Mouse (Mus musculus) lung, postnatal 25 days (tissue): ENCODE results near the gene Shroom2.

Experiments used
- DNase-seq: peaks from one replicate; pipeline ENCODE4 v3.0.0; 2022; ENCODE audit warnings: low spot score

Shroom2 gene

DNA sequence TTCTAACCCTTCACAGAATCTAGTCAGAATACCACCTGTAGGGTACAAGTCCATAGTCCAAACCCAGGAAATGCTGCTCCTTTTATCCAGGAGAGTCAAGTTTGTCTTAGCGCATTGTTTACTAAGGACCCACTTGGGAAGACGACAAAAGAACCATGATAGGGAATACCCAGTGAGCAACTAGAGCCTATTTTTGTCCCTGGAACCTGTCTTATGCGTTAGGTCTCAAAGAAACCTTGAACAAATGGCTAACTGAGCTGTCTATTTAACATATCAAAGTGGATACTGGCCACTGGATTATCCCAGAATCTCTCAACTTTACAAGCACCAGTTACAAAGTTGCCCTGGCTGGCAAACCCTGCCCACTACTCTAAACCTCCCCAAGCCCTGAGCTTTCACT lies 67.6 kb downstream of the Shroom2 start:
- DNase-seq, result no peak

DNA sequence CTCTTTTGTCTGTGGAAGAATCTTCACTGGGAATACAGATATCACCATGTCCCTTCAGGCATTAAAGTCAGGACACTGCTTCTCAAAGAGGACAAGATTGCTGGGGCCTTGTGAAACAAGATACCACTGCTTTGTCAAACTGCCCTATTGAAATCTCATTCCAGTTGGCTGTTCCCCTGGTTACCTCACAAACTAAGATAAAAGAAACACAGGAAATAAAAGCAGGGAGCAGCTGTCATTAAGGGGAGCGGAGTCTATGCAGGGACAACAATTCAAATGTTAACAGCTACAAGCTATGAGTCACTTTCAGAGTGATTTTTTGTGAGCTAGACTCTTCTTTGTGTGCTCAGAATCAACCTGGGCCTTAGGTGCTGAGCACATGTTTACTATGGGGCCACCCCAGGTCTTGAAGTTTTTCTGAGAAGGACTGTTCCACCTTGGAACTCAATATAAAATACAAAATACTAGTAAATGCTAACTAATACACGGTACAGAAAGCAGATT lies 78.4 kb downstream of the Shroom2 start:
- DNase-seq, result no peak

DNA sequence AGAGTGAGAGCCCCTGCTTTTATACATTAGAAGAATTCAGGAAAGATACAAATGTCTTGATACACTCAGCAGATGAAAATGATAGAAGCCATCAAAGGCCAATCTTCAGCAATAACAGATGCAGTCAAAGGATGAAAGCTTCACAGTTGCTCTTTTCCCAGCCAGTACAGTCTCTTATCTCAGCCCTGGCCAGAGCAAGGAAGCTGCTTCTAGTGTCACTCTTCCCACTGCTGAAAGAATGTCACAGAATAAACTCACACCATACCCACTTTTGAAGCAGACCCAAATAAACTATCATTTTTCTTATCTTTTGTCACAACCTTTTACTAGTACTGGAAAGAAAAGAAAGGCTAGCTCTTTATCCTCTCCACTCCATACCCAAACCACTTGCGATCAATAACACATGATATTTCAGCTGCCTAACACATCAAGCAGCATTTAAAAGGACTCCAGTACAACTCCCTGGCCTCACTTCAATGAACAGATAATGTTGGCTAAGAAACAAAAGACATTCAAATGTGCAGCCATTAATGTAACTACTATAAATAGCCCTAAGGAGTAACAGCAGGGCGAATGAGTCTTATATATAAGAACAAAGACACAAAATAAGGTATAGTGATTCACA lies 90.0 kb downstream of the Shroom2 start:
- no peak for DNase-seq

DNA sequence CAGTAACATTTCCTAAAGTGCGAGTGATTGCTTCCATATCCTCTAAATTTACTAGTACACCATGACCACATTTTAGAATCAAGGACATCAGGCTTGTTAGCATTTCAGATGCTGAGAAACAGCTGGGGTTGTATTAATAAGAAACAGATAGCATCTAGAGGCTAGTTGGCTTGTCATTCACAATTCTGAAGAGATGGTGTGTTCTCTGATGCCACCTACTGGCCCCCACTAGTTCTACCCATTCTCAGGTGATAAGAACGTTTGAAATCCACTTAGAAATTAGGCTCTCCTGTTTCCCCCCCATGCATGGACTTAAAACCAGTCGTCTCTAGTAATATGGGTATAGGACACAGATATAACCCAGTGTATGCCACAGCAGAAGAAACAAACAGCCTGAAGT lies 92.9 kb downstream of the Shroom2 start:
- DNase-seq, result peak; percentile 12

DNA sequence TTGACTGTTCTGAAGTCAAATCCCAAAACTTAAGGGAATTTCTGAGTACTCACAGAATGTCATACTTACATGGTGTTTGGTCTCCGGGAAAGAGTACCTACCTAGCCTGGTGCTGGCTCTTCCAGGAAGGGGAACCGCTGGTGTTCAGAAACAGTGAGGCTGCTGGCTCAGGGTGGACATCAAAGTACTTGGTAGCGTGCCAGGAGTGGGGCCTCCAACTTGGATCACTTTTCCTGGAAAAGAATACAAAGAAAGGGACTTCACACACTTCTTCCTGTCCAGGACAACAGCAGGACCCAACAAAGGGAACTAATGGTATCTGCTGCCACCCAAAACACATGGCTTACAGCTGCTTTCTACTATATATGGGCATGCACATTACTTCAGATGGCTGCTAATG lies 95.8 kb downstream of the Shroom2 start:
- DNase-seq, result no peak

DNA sequence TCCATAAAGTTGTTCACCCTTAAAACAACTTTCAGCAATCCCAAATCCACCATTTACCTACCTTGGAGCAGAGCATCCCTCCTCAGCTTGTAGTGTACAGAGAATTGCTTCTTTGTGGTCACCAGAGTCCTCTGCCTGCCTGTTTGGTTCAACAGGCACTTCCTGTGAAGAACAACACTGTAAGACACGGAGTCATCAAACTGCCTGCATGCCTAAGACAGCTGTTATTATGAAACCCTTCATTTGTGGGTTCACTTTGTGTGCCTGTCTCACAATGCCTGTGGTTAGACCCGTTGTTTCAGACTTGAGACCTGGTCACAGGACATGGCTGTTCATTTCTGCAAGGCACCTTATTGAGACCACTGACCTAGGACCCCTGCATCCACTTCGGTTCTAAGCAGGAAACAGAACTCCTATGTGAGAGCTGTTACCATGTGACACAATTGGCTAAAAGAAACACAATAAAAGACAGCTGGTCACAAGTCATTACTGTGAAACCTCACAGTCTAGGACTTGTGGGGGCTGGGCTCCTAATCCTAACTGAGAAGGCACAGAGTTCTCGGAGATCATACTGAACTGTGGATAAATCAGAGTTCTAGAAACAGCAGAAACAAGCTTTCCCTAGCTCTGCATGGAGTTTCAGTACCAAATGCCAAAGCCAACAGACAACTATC lies 111.8 kb downstream of the Shroom2 start:
- no peak for DNase-seq

DNA sequence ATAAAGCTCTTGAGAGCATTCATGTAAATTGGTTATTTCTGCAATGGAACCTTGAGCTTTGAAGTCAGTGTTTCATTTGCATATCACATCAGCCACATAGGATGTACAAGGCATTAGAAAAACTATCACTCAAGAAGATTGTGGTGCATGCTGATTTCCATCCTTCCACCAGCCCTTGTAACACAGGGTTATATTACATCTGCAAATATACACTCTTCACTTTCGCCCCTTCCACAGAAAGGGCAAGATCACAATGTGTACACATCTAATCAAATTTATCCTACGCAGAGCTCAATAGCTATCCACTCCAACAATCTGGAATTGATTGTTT lies 112.7 kb downstream of the Shroom2 start:
- DNase-seq, result no peak

DNA sequence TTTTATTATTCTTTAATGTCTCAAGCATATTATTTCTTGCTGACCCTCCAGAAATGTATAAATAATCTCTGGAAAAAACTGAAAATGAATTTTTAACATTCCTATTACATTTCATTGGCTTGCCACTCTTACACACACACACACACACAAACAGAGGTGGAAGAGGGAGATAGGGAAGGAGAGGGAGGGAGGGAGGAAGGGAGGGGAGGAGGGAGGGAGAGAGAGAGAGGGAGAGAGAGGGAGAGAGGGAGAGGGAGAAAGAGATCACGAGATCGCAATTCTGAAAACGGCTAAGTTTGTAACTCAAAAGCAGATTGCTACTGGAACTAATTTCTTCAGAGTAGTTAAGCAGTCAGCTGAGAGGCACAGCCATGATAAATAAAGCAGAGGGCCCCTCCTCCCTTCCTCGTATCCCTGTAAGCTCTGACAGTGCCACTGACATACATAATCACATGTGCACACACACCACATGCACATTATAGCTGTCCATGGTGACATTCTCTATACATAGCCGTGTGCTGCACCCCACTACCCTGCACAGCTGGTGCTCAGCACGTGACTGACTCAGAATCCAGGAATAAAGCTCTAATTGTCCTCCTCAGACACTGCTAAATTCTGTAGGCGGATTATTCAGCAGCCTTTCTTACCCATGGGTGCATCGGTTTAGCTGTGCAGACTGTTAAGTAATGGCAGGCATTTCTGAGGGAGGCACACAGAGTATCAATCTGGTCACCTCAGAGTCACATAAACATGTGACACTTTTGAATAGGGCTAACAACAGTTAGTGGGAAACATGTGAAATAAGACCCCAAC lies 113.3 kb downstream of the Shroom2 start:
- DNase-seq, result no peak

DNA sequence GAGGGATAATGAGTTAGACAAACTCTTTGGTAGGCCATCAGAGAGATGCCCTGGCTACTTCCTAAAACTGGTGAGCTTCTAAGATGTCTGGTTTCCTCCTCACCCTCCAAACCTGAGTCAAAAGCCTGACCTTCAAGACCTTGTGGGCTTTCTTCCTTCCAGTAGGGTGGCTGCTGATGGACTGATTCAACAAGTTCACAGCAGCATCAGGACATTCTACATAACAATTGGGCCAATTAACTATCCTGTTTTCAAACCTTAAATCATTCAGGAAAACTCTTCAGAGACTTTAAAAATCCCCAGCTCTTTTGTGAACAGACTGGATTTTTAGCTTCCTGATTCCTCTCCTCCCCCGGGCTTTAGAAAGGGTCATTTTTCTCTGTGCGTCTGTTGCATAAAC lies 116.6 kb downstream of the Shroom2 start:
- no peak for DNase-seq

DNA sequence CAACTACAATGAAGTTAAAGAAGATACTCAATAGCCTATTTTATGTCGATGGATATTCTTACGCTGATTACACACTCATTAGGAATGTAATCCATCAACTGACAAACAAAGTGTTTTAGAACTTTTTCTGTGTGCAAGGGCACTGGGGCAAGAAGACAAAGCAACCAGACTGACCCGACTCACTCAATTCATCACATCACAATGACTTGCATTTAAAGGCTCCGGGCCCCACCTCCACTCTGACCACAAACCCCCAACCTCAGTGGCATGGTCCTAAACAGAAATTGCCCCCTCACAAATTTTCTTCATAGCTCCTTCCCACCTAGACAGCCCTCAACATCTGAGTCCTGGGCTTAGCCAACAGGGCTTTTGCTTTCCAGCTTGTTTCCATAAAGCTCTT lies 124.4 kb downstream of the Shroom2 start:
- no peak for DNase-seq

DNA sequence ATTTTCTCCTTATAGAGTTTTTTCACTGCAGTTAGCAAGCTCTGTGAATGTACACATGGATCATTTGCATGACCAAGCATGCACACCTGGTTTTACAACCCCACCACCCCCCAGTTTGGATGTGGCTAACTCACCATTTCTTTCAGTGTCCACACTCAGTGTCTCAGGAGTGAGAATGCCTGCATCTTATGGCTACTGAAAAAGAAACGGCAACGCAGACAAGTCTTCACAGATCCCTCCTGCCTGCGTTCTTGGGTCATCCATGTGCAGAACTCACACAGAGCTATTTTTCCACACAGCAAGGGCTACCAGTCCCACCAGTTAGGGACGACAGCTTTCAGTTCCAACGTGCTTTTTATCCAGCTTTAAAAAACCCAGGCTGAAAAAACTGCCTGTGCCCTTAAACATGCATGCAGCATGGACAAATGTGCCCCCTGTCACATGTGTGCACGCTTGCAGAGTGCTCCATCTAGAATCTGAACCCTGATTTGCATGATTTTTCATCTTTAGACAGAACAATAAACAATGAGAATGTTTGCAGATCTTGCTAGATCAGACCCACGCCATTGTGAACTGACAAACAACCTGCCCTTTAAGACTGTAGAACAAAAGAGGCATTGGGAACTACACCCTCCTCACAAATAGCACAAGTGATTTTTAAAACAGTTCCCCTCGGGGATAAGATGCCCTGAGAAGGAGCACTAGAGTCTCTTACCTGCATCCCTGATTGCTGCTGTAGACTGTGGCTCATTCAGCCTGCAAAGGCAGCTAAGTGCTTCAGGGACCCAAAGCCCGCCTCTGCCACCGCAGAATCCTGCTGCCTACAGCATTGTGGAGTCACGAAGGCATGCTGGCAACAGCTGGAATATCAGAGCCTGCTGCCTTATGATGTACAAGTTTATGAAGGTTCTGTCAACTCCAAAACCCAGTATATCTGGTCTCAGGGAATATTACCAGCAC lies 125.3 kb downstream of the Shroom2 start:
- no peak for DNase-seq

DNA sequence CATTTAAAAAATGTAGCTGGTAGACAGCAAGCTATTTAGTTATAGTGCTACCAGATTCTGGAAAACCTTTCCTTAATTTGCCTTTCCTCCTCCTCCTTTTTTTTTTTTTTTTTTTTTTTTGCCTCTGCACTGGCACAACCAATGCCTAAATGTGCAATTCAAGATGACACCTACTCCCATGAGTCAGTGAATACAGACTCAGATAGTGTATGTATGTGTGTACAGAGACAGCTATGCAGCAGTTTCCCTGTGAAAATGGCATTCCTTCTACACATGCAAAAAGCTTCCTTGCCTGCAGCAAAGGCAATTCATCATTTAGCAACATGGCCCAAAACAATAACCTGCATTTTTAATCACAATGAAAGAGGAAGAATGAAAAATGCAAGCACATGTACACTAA lies 126.1 kb downstream of the Shroom2 start:
- no peak for DNase-seq

DNA sequence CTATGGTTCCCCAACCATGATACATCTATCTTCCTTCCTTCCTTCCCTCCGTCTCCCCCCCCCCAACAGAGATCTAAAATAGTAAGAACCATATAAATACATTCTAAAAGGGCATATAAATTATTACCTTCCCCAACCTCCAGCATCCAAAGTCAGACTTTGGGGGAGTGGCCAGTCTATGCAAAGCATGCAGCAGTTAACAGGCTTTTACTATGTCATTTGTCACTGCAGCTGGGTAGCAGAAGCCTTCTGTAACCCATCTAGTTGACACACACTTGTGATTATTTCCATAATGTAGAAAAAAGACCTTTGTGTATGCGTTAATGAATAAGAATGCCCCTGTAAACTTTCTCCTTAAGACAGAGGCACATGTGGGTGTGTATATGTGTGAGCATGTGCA lies 126.6 kb downstream of the Shroom2 start:
- DNase-seq, result no peak

DNA sequence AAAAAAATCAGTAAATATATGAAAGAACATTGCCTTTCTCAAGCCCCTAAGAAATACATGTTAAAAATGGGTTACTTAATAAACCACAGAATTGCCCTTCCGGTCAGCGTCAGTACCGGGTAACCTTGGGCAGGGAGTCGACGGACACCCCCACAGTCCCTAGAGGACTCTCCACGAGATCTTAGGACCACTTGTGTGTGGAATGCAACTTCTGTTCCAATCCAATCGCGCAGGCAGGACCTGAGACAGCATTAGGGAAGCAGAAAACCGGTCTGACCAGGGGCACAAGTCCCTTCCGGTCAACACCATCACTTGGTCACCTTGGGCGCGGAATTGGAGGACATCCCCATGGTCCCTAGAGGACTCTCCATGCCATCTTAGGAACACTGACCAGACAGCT lies 133.9 kb downstream of the Shroom2 start:
- peak; percentile 72 for DNase-seq

DNA sequence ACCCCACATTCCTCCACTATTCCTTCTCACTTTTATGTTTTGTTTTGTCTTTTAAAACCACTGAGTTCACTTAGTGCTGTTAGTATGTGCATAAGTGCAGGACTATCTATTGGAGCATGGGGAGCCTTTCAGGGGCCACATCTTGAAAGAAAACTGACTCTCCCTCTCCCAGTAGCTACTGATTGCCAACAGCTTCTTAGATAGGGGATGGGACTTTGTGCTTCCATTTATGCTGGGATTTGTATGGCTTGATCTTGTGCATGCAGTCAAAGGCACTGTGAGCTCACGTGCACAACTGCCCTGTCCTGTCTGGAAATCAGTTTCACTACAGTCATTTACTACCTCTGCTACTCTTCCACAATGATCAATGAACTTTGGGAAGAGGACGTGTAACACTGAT lies 147.9 kb downstream of the Shroom2 start:
- DNase-seq, result no peak

DNA sequence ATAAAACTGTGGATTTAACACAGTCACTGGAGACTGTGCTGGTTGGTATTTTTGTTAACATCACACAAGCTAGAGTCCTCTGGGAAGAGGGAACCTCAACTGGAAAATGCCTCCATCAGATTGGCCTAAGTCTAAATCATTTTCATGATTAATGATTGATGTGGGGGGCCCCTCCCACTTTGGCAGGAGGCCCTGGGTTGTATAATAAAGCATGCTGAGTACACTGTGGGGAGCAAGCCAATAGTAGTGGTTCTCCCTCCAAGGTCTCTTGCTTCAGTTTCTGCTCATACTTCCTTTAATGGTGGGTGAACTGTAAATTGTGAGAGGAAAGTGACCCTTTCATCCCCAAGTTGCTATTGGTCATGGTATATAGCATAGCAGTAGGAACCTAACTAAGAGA lies 148.3 kb downstream of the Shroom2 start:
- no peak for DNase-seq

DNA sequence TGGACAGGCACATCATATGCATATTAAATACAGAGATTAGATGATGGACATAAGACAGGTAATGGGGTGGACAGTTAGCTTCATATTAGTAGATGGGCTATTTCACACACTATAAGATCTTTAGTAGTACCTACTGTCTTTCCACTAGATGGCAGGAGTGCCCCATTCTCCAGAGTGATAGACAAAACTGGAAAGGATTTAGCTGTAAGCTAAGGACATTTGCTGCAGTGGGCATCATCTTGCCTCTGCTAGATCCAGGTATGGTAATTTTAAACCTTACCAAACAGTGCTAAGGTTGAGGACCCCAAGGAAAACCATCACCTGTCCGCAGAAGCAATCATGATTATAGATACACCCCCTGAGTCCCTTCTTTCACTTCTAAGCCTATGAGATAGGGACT lies 150.8 kb downstream of the Shroom2 start:
- peak; percentile 4 for DNase-seq

DNA sequence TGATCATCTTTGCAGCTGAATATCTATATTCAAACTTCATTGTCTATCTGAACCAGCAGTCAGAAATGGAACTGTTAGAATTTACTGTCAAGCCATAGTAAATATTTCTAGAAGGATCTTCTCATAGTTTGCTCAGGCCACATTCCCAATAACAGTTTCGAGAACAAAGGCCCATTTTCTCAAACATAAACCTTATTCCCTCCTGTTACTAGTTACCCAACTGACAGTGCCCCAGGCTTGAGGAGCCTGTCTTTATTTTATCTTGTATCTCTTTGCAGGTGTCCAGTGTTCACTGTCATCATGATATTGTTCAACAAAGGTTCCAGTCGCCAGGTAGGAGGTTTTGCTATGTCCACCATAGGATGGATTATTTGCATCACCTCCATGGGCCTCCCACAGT lies 206.2 kb downstream of the Shroom2 start, which contains the start of gene Cldn34a:
Cldn34a (plus strand) TSS at position 301 of the 400 bp plus-strand sequence.
- DNase-seq, result no peak
